Mouse (Mus musculus) liver, embryonic 13.5 days (tissue): ENCODE measurements at regions not wholly inside any gene's neighbourhood (a gene's known extent, or its start where the extent isn't known, plus 50 kb on each side); places are given as distances from the start of the nearest gene placed in this dataset.

Source experiments
- ATAC-seq: fragments of 200-750 bp; cut with Nextera tagmentation; 2 replicates; pipeline ENCODE4 v1.8.0; 2017; ENCODE audit warnings: low read depth, mild to moderate bottlenecking, moderate number of reproducible peaks, moderate library complexity
- DNase-seq: peaks from one replicate; pipeline ENCODE4 v3.0.0; 2022
- H3K27ac ChIP-seq: fragments of 300-500 bp; sonication (generic); 2 replicates; pipeline ENCODE4 v1.5.1; 2015; ENCODE audit warnings: moderate library complexity, mild to moderate bottlenecking, inconsistent platforms
- H3K27me3 ChIP-seq: fragments of 300-500 bp; sonication (generic); 2 replicates; pipeline ENCODE4 v1.6.1; 2015; ENCODE audit warnings: mild to moderate bottlenecking, inconsistent platforms
- H3K36me3 ChIP-seq: fragments of 300-500 bp; sonication (generic); 2 replicates; pipeline ENCODE4 v1.6.1; 2015; ENCODE audit warnings: mild to moderate bottlenecking, inconsistent platforms
- H3K4me1 ChIP-seq: fragments of 300-500 bp; sonication (generic); replicated peaks from 2 replicates; pipeline ENCODE4 v1.6.1; 2015; ENCODE audit warnings: inconsistent platforms
- H3K4me2 ChIP-seq: fragments of 300-500 bp; sonication (generic); 2 replicates; pipeline ENCODE4 v1.6.1; 2015; ENCODE audit warnings: inconsistent platforms, mild to moderate bottlenecking, moderate library complexity
- H3K4me3 ChIP-seq: fragments of 300-500 bp; sonication (generic); replicated peaks from 2 replicates; pipeline ENCODE4 v1.5.1; 2015; ENCODE audit warnings: mild to moderate bottlenecking, inconsistent platforms
- H3K9ac ChIP-seq: fragments of 300-500 bp; sonication (generic); 2 replicates; pipeline ENCODE4 v1.6.1; 2015; ENCODE audit warnings: mild to moderate bottlenecking, inconsistent platforms
- H3K9me3 ChIP-seq: fragments of 300-500 bp; sonication (generic); replicated peaks from 2 replicates; pipeline ENCODE4 v1.6.1; 2016; ENCODE audit warnings: inconsistent platforms
- WGBS: fragments of 180-500 bp; shearing (Covaris S2); methylation state at CpG from one replicate; pipeline ENCODE4 v1.1.7; 2015; ENCODE audit not compliant: insufficient replicate concordance; 5-methylcytosine and 5-hydroxymethylcytosine counted together

GRCm38 (mm10) chr12:97793364-97794120, 465.7 kb downstream of the Galc start:
- no peaks in the 10 kb centered on the region for H3K4me1 ChIP-seq
- H3K27ac ChIP-seq, result no peak overlapping the region
- no peaks in the 10 kb centered on the region for H3K36me3 ChIP-seq
- H3K9ac ChIP-seq, result no peak overlapping the region
- no peaks in the 10 kb centered on the region for H3K9me3 ChIP-seq
- ATAC-seq (no peak), DNase-seq (no peak)
- H3K4me3 ChIP-seq, result no peak overlapping the region
- H3K4me2 ChIP-seq, result no peak overlapping the region
- no peaks in the 10 kb centered on the region for H3K27me3 ChIP-seq
- WGBS, result 69% methylated on average over 16 of the region's 16 CpGs

GRCm38 (mm10) chr12:97783476-97783875, 475.8 kb downstream of the Galc start:
- Histone ChIP-seq H3K9me3 (no peaks in the 10 kb centered on the region; the same call in 1 of the 2 replicates), H3K27me3 (no peaks in the 10 kb centered on the region), H3K27ac (no peak overlapping the region), H3K4me2 (no peak overlapping the region), H3K9ac (no peak overlapping the region), H3K4me3 (no peak overlapping the region), H3K36me3 (no peaks in the 10 kb centered on the region), H3K4me1 (no peaks in the 10 kb centered on the region)
- WGBS, result 71% methylated on average over 3 of the region's 3 CpGs
- DNase-seq, result no peak
- no peak for ATAC-seq

- no peak for DNase-seq
- Histone ChIP-seq H3K36me3 (no peaks in the 10 kb centered on the region), H3K4me3 (no peak overlapping the region), H3K27me3 (no peaks in the 10 kb centered on the region), H3K4me2 (no peak overlapping the region), H3K27ac (no peak overlapping the region), H3K9ac (no peak overlapping the region), H3K4me1 (no peaks in the 10 kb centered on the region), H3K9me3 (no peaks in the 10 kb centered on the region)
- ATAC-seq, result no peak
- WGBS, result 79% methylated on average over 3 of the region's 3 CpGs
These were observed 500.1 kb downstream of the Galc start for GRCm38 (mm10) chr12:97759116-97759515.

GRCm38 (mm10) chr12:97758624-97759023, 500.6 kb downstream of the Galc start:
- Histone ChIP-seq H3K27ac (no peak overlapping the region), H3K9ac (no peak overlapping the region), H3K36me3 (no peaks in the 10 kb centered on the region), H3K27me3 (no peaks in the 10 kb centered on the region), H3K4me3 (no peak overlapping the region), H3K9me3 (no peaks in the 10 kb centered on the region), H3K4me1 (no peaks in the 10 kb centered on the region), H3K4me2 (no peak overlapping the region)
- 60% methylated on average over 2 of the region's 2 CpGs for WGBS
- ATAC-seq (no peak), DNase-seq (no peak)

GRCm38 (mm10) chr12:97750166-97750565, 509.1 kb downstream of the Galc start:
- H3K4me1 ChIP-seq, result no peaks in the 10 kb centered on the region
- no peaks in the 10 kb centered on the region for H3K27me3 ChIP-seq
- no peak overlapping the region for H3K4me2 ChIP-seq
- DNase-seq (no peak), ATAC-seq (no peak)
- H3K9ac ChIP-seq, result no peak overlapping the region
- H3K27ac ChIP-seq, result no peak overlapping the region
- H3K9me3 ChIP-seq, result no peaks in the 10 kb centered on the region
- H3K4me3 ChIP-seq, result no peak overlapping the region
- H3K36me3 ChIP-seq, result no peaks in the 10 kb centered on the region
- 43% methylated on average over 2 of the region's 2 CpGs for WGBS

- H3K27ac ChIP-seq, result no peak overlapping the region
- ATAC-seq (no peak), DNase-seq (no peak)
- no peaks in the 10 kb centered on the region for H3K4me1 ChIP-seq
- H3K4me3 ChIP-seq, result no peak overlapping the region
- no peaks in the 10 kb centered on the region for H3K36me3 ChIP-seq
- 52% methylated on average over 2 of the region's 2 CpGs for WGBS
- 0 out of 2 replicates have a peak, but pooled peaks cover 3% of the 10 kb centered on the region for H3K9me3 ChIP-seq
- H3K9ac ChIP-seq, result no peak overlapping the region
- no peaks in the 10 kb centered on the region for H3K27me3 ChIP-seq
- H3K4me2 ChIP-seq, result no peak overlapping the region
These were observed 518.3 kb downstream of the Galc start for GRCm38 (mm10) chr12:97740927-97741326.

GRCm38 (mm10) chr12:97732078-97732580, 527.1 kb downstream of the Galc start:
- 69% methylated on average over 6 of the region's 6 CpGs for WGBS
- H3K4me1 ChIP-seq, result no peaks in the 10 kb centered on the region
- no peak overlapping the region for H3K4me3 ChIP-seq
- DNase-seq, result no peak
- no peak overlapping the region for H3K9ac ChIP-seq
- H3K27me3 ChIP-seq, result no peaks in the 10 kb centered on the region
- H3K4me2 ChIP-seq, result no peak overlapping the region
- ATAC-seq, result no peak
- no peak overlapping the region for H3K27ac ChIP-seq
- H3K36me3 ChIP-seq, result no peaks in the 10 kb centered on the region
- no peaks in the 10 kb centered on the region for H3K9me3 ChIP-seq

GRCm38 (mm10) chr12:97720554-97720953, 538.7 kb downstream of the Galc start:
- Histone ChIP-seq H3K9ac (no peak overlapping the region), H3K4me2 (no peak overlapping the region), H3K4me3 (no peak overlapping the region), H3K27me3 (no peaks in the 10 kb centered on the region), H3K9me3 (no peaks in the 10 kb centered on the region), H3K27ac (no peak overlapping the region), H3K36me3 (no peaks in the 10 kb centered on the region), H3K4me1 (no peaks in the 10 kb centered on the region)
- DNase-seq (no peak), ATAC-seq (no peak)
- WGBS, result 49% methylated on average over 3 of the region's 3 CpGs

GRCm38 (mm10) chr12:97717812-97718211, 541.4 kb downstream of the Galc start:
- H3K36me3 ChIP-seq, result no peaks in the 10 kb centered on the region
- no peak overlapping the region for H3K4me3 ChIP-seq
- 66% methylated on average over 5 of the region's 5 CpGs for WGBS
- H3K27ac ChIP-seq, result no peak overlapping the region
- H3K9me3 ChIP-seq, result no peaks in the 10 kb centered on the region
- H3K27me3 ChIP-seq, result no peaks in the 10 kb centered on the region
- no peak overlapping the region for H3K4me2 ChIP-seq
- no peak for ATAC-seq
- H3K9ac ChIP-seq, result no peak overlapping the region
- no peaks in the 10 kb centered on the region for H3K4me1 ChIP-seq
- DNase-seq, result no peak
